Mouse (Mus musculus): ENCODE measurements at regions not wholly inside any gene's neighbourhood (a gene's known extent, or its start where the extent isn't known, plus 50 kb on each side); places are given as distances from the start of the nearest gene placed in this dataset.

- no peak for DNase-seq
Measured at GRCm38 (mm10) chr6:51701253-51702020, 177.7 kb downstream of the Snx10 start.

- no peak for DNase-seq
Measured at GRCm38 (mm10) chr6:51702456-51703171, 178.9 kb downstream of the Snx10 start.

GRCm38 (mm10) chr6:51708011-51708410 lies 184.3 kb downstream of the Snx10 start:
- peak; percentile 52 for DNase-seq

- DNase-seq, result no peak
Measured at GRCm38 (mm10) chr6:51708668-51709339, 185.1 kb downstream of the Snx10 start.

- peak; percentile 76 for DNase-seq
Measured at GRCm38 (mm10) chr6:51709340-51710067, 185.8 kb downstream of the Snx10 start.

- no peak for DNase-seq
Measured at GRCm38 (mm10) chr6:51710153-51710552, 186.5 kb downstream of the Snx10 start.

- peak; percentile 76 for DNase-seq
Measured at GRCm38 (mm10) chr6:51710926-51711615, 187.4 kb downstream of the Snx10 start.

GRCm38 (mm10) chr6:51711616-51711970 lies 187.9 kb downstream of the Snx10 start:
- peak; percentile 66 for DNase-seq

- DNase-seq, result no peak
Measured at GRCm38 (mm10) chr6:51715158-51715840, 191.6 kb downstream of the Snx10 start.

- no peak for DNase-seq
Measured at GRCm38 (mm10) chr6:51717386-51717785, 193.7 kb downstream of the Snx10 start.

GRCm38 (mm10) chr6:51720705-51721104 lies 197.0 kb downstream of the Snx10 start:
- peak; percentile 41 for DNase-seq

- peak; percentile 31 for DNase-seq
Measured at GRCm38 (mm10) chr6:51723053-51723452, 199.4 kb downstream of the Snx10 start.

- DNase-seq, result no peak
Measured at GRCm38 (mm10) chr6:51727191-51727590, 203.5 kb downstream of the Snx10 start.

GRCm38 (mm10) chr6:51728816-51729562 lies 205.3 kb downstream of the Snx10 start:
- DNase-seq, result no peak

- no peak for DNase-seq
Measured at GRCm38 (mm10) chr6:51730564-51731351, 207.1 kb downstream of the Snx10 start.

- peak; percentile 67 for DNase-seq
Measured at GRCm38 (mm10) chr6:51732298-51732895, 208.7 kb downstream of the Snx10 start.

GRCm38 (mm10) chr6:51736051-51736450 lies 212.3 kb downstream of the Snx10 start:
- no peak for DNase-seq

GRCm38 (mm10) chr6:51743105-51743660 lies 219.5 kb downstream of the Snx10 start:
- DNase-seq, result no peak

GRCm38 (mm10) chr6:51744607-51745006 lies 220.9 kb downstream of the Snx10 start:
- DNase-seq, result no peak
